Mouse (Mus musculus) kidney, embryonic 16.5 days (tissue): ENCODE results near the gene Ppm1e. TPM values are rescaled to one million over a fixed set of nuclear protein-coding genes. Genes with fewer than 3 reads are reported as not detected.
A peak's percentile ranks its signal among the peaks of the same experiment; 100 is the strongest.

Source experiments
- ATAC-seq: fragments of 200-750 bp; cut with Nextera tagmentation; 2 replicates; pipeline ENCODE4 v1.8.0; 2017; ENCODE audit warnings: moderate TSS enrichment; ENCODE audit not compliant: low FRiP score, low TSS enrichment
- H3K27ac ChIP-seq: fragments of 300-500 bp; sonication (generic); 2 replicates; pipeline ENCODE4 v1.5.1; 2014; ENCODE audit warnings: low read length
- H3K27me3 ChIP-seq: fragments of 300-500 bp; sonication (generic); 2 replicates; pipeline ENCODE4 v1.6.1; 2014; ENCODE audit warnings: low read length, control low read depth, mixed read lengths; ENCODE audit not compliant: insufficient read depth
- H3K36me3 ChIP-seq: fragments of 300-500 bp; sonication (generic); 2 replicates; pipeline ENCODE4 v1.6.1; 2014; ENCODE audit warnings: low read length, control low read depth, mixed read lengths; ENCODE audit not compliant: insufficient read depth
- H3K4me1 ChIP-seq: fragments of 300-500 bp; sonication (generic); 2 replicates; pipeline ENCODE4 v1.6.1; 2014; ENCODE audit warnings: low read length, control low read depth, mixed read lengths; ENCODE audit not compliant: insufficient read depth
- H3K4me2 ChIP-seq: fragments of 300-500 bp; sonication (generic); replicated peaks from 2 replicates; pipeline ENCODE4 v1.6.1; 2014; ENCODE audit warnings: low read depth, low read length
- H3K4me3 ChIP-seq: fragments of 300-500 bp; sonication (generic); 2 replicates; pipeline ENCODE4 v1.5.1; 2014; ENCODE audit warnings: mild to moderate bottlenecking, low read length
- H3K9ac ChIP-seq: fragments of 300-500 bp; sonication (generic); replicated peaks from 2 replicates; pipeline ENCODE4 v1.6.1; 2014; ENCODE audit warnings: low read length
- H3K9me3 ChIP-seq: fragments of 300-500 bp; sonication (generic); 2 replicates; pipeline ENCODE4 v1.6.1; 2016; ENCODE audit warnings: low read length, control low read depth
- WGBS: fragments of 180-500 bp; shearing (Covaris S2); extraction: QIAGEN DNeasy Blood & Tissue Kit; methylation state at CpG from one replicate; pipeline ENCODE4 v1.1.7; 2014; 5-methylcytosine and 5-hydroxymethylcytosine counted together
- polyA plus RNA-seq: library from polyadenylated mRNA; unstranded; fragments of >200 nt; fragmentation: Nextera tagmentation; extraction: Ambion mirVana; gene quantifications from 2 replicates; pipeline ENCODE4 v1.2.1, GENCODE M21; 2015

Gene Ppm1e
- polyA plus RNA-seq = 1.9 and 2.3 TPM in 2 replicates

GRCm38 (mm10) chr11:87358331-87359261 is at the start of gene Ppm1e:
Gene Ppm1e (minus strand): TSS chr11:87359023.
- Histone ChIP-seq H3K4me3 (peak within 1 kb of the TSS; percentile 74), H3K4me2 (peak within 1 kb of the TSS; percentile 97), H3K9me3 (no peaks in the 10 kb centered on the region), H3K4me1 (peaks cover 14% of the 10 kb centered on the region; the same call in 1 of the 2 replicates), H3K27me3 (peaks cover 32% of the 10 kb centered on the region), H3K27ac (no peak within 1 kb of the TSS), H3K9ac (peak within 1 kb of the TSS; percentile 65), H3K36me3 (no peaks in the 10 kb centered on the region)
- peak; percentile 94 for ATAC-seq
- under 1% methylated on average over 67 of the region's 104 CpGs for WGBS

GRCm38 (mm10) chr11:87404876-87405275 is 46.1 kb upstream of the Ppm1e start, which contains the start of the genes Rad51c and Tex14:
Gene Rad51c (minus strand): TSS chr11:87404954.
Gene Tex14 (plus strand): TSS chr11:87405065.
- H3K9me3 ChIP-seq = no peaks in the 10 kb centered on the region
- peak within 1 kb of the TSS; percentile 68 for H3K9ac ChIP-seq
- peak within 1 kb of the TSS; percentile 58 for H3K4me2 ChIP-seq
- 70% methylated on average over 27 of the region's 27 CpGs for WGBS
- 0 out of 2 replicates have a peak, but pooled peaks cover 4% of the 10 kb centered on the region for H3K4me1 ChIP-seq
- H3K27me3 ChIP-seq = no peaks in the 10 kb centered on the region
- ATAC-seq = peak; percentile 56
- H3K4me3 ChIP-seq = peak within 1 kb of the TSS; percentile 57
- no peaks in the 10 kb centered on the region for H3K36me3 ChIP-seq
- H3K27ac ChIP-seq = peak within 1 kb of the TSS; percentile 86

GRCm38 (mm10) chr11:87404111-87404853 is 45.5 kb upstream of the Ppm1e start:
- peak overlapping the region; percentile 68 for H3K9ac ChIP-seq
- H3K9me3 ChIP-seq = no peaks in the 10 kb centered on the region
- H3K27me3 ChIP-seq = no peaks in the 10 kb centered on the region
- peak; percentile 91 for ATAC-seq
- H3K4me1 ChIP-seq = 0 out of 2 replicates have a peak, but pooled peaks cover 4% of the 10 kb centered on the region
- peak overlapping the region; percentile 58 for H3K4me2 ChIP-seq
- WGBS = 2% methylated on average over 58 of the region's 58 CpGs
- peak overlapping the region; percentile 86 for H3K27ac ChIP-seq
- H3K4me3 ChIP-seq = peak overlapping the region; percentile 57
- no peaks in the 10 kb centered on the region for H3K36me3 ChIP-seq

GRCm38 (mm10) chr11:87398402-87398801 is 39.6 kb upstream of the Ppm1e start:
- Histone ChIP-seq H3K27me3 (no peaks in the 10 kb centered on the region), H3K4me2 (no peak overlapping the region), H3K27ac (no peak overlapping the region), H3K36me3 (no peaks in the 10 kb centered on the region), H3K9ac (no peak overlapping the region), H3K4me3 (no peak overlapping the region), H3K9me3 (no peaks in the 10 kb centered on the region), H3K4me1 (no peaks in the 10 kb centered on the region)
- 90% methylated on average over 2 of the region's 2 CpGs for WGBS
- ATAC-seq = no peak

- Histone ChIP-seq H3K27ac (no peak overlapping the region), H3K9me3 (no peaks in the 10 kb centered on the region), H3K27me3 (no peaks in the 10 kb centered on the region), H3K4me3 (no peak overlapping the region), H3K4me2 (no peak overlapping the region), H3K9ac (no peak overlapping the region), H3K36me3 (0 out of 2 replicates have a peak, but pooled peaks cover 2% of the 10 kb centered on the region), H3K4me1 (no peaks in the 10 kb centered on the region)
- no peak for ATAC-seq
- 47% methylated on average over 1 of the region's 1 CpGs for WGBS
These were observed 35.0 kb upstream of the Ppm1e start for GRCm38 (mm10) chr11:87393855-87394254.

GRCm38 (mm10) chr11:87385676-87386075 is 26.9 kb upstream of the Ppm1e start:
- Histone ChIP-seq H3K36me3 (no peaks in the 10 kb centered on the region), H3K4me2 (no peak overlapping the region), H3K9me3 (no peaks in the 10 kb centered on the region), H3K27me3 (no peaks in the 10 kb centered on the region), H3K27ac (no peak overlapping the region), H3K4me1 (no peaks in the 10 kb centered on the region), H3K4me3 (no peak overlapping the region), H3K9ac (no peak overlapping the region)
- WGBS = 91% methylated on average over 1 of the region's 1 CpGs
- ATAC-seq = no peak

- no peaks in the 10 kb centered on the region for H3K36me3 ChIP-seq
- H3K9ac ChIP-seq = no peak overlapping the region
- no peaks in the 10 kb centered on the region for H3K9me3 ChIP-seq
- H3K27me3 ChIP-seq = no peaks in the 10 kb centered on the region
- no peak for ATAC-seq
- no peak overlapping the region for H3K27ac ChIP-seq
- H3K4me1 ChIP-seq = no peaks in the 10 kb centered on the region
- no peak overlapping the region for H3K4me3 ChIP-seq
- no peak overlapping the region for H3K4me2 ChIP-seq
- WGBS = 97% methylated on average over 4 of the region's 4 CpGs
These were observed 25.7 kb upstream of the Ppm1e start for GRCm38 (mm10) chr11:87384551-87384950.

- no peaks in the 10 kb centered on the region for H3K9me3 ChIP-seq
- no peak overlapping the region for H3K4me3 ChIP-seq
- H3K4me1 ChIP-seq = no peaks in the 10 kb centered on the region
- ATAC-seq = no peak
- no peaks in the 10 kb centered on the region for H3K27me3 ChIP-seq
- H3K27ac ChIP-seq = no peak overlapping the region
- WGBS = 82% methylated on average over 9 of the region's 9 CpGs
- no peak overlapping the region for H3K9ac ChIP-seq
- no peaks in the 10 kb centered on the region for H3K36me3 ChIP-seq
- H3K4me2 ChIP-seq = no peak overlapping the region
These were observed 9.2 kb upstream of the Ppm1e start for GRCm38 (mm10) chr11:87367865-87368580.

- H3K4me2 ChIP-seq = no peak overlapping the region
- H3K4me3 ChIP-seq = no peak overlapping the region
- no peak overlapping the region for H3K27ac ChIP-seq
- 84% methylated on average over 7 of the region's 7 CpGs for WGBS
- H3K36me3 ChIP-seq = no peaks in the 10 kb centered on the region
- no peak for ATAC-seq
- H3K9ac ChIP-seq = no peak overlapping the region
- H3K27me3 ChIP-seq = no peaks in the 10 kb centered on the region
- no peaks in the 10 kb centered on the region for H3K4me1 ChIP-seq
- H3K9me3 ChIP-seq = no peaks in the 10 kb centered on the region
These were observed 8.2 kb upstream of the Ppm1e start for GRCm38 (mm10) chr11:87367061-87367460.
